Mouse (Mus musculus) forebrain, embryonic 11.5 days (tissue): ENCODE results near the gene Srpk2. TPM values are rescaled to one million over a fixed set of nuclear protein-coding genes. Genes with fewer than 3 reads are reported as not detected.
"Not testable (repeated sequence)": the region's sequence is repeated elsewhere in the genome, so short reads cannot be mapped to it uniquely, and the experiment has no call there.

Source experiments
- ATAC-seq: fragments of 200-750 bp; cut with Nextera tagmentation; replicated peaks from 2 replicates; pipeline ENCODE4 v1.8.0; 2017; ENCODE audit warnings: moderate TSS enrichment; ENCODE audit not compliant: low FRiP score
- DNase-seq: peaks from one replicate; pipeline ENCODE4 v3.0.0-alpha.2; 2017; ENCODE audit warnings: low spot score
- H3K27ac ChIP-seq: fragments of 300-500 bp; sonication (generic); 2 replicates; pipeline ENCODE4 v1.5.1; 2014; ENCODE audit warnings: low read depth, low read length
- H3K27me3 ChIP-seq: fragments of 300-500 bp; sonication (generic); 2 replicates; pipeline ENCODE4 v1.6.1; 2014; ENCODE audit warnings: mild to moderate bottlenecking, low read length, mixed read lengths; ENCODE audit not compliant: control insufficient read depth, insufficient read depth
- H3K36me3 ChIP-seq: fragments of 300-500 bp; sonication (generic); 2 replicates; pipeline ENCODE4 v1.6.1; 2014; ENCODE audit warnings: mild to moderate bottlenecking, low read length, moderate library complexity, mixed read lengths; ENCODE audit not compliant: control insufficient read depth, insufficient read depth
- H3K4me1 ChIP-seq: fragments of 300-500 bp; sonication (generic); replicated peaks from 2 replicates; pipeline ENCODE4 v1.6.1; 2014; ENCODE audit warnings: low read length, mixed read lengths; ENCODE audit not compliant: control insufficient read depth, insufficient read depth
- H3K4me2 ChIP-seq: fragments of 300-500 bp; sonication (generic); 2 replicates; pipeline ENCODE4 v1.6.1; 2014; ENCODE audit warnings: low read depth, mild to moderate bottlenecking, low read length, moderate library complexity, mixed read lengths; ENCODE audit not compliant: severe bottlenecking
- H3K4me3 ChIP-seq: fragments of 300-500 bp; sonication (generic); 2 replicates; pipeline ENCODE4 v1.5.1; 2014; ENCODE audit warnings: low read depth, low read length
- H3K9ac ChIP-seq: fragments of 300-500 bp; sonication (generic); 2 replicates; pipeline ENCODE4 v1.6.1; 2014; ENCODE audit warnings: low read length
- H3K9me3 ChIP-seq: fragments of 300-500 bp; sonication (generic); 2 replicates; pipeline ENCODE4 v1.6.1; 2016; ENCODE audit warnings: low read length, mixed read lengths; ENCODE audit not compliant: control insufficient read depth
- WGBS: fragments of 180-500 bp; shearing (Covaris S2); extraction: QIAGEN DNeasy Blood & Tissue Kit; methylation state at CpG from one replicate; pipeline ENCODE4 v1.1.7; 2014; 5-methylcytosine and 5-hydroxymethylcytosine counted together
- polyA plus RNA-seq: library from polyadenylated mRNA; unstranded; fragments of >200 nt; fragmentation: Nextera tagmentation; extraction: Ambion mirVana; gene quantifications from 2 replicates; pipeline ENCODE4 v1.2.1, GENCODE M21; 2014

Gene Srpk2
- polyA plus RNA-seq: 60.0 and 61.1 TPM in 2 replicates

- WGBS: 71% methylated on average over 1 of the region's 1 CpGs
- Histone ChIP-seq H3K4me3 (no peak within 1 kb of the TSS), H3K4me2 (no peak within 1 kb of the TSS), H3K36me3 (no peaks in the 10 kb centered on the region), H3K27me3 (no peaks in the 10 kb centered on the region), H3K9ac (no peak within 1 kb of the TSS), H3K27ac (no peak within 1 kb of the TSS), H3K9me3 (no peaks in the 10 kb centered on the region), H3K4me1 (no peaks in the 10 kb centered on the region)
- ATAC-seq: no peak
- DNase-seq: no peak
Observed at GRCm38 (mm10) chr5:23684517-23684916, at the start of gene Srpk2. Gene Srpk2, minus strand, starts transcription at chr5:23684617.

- no peaks in the 10 kb centered on the region for H3K4me1 ChIP-seq
Observed at GRCm38 (mm10) chr5:23721956-23722355, 37.5 kb upstream of the Srpk2 start.

GRCm38 (mm10) chr5:23718881-23719328 is 34.5 kb upstream of the Srpk2 start:
- Histone ChIP-seq H3K9ac (no peak overlapping the region), H3K27me3 (no peaks in the 10 kb centered on the region), H3K27ac (no peak overlapping the region), H3K4me2 (no peak overlapping the region), H3K36me3 (no peaks in the 10 kb centered on the region), H3K9me3 (no peaks in the 10 kb centered on the region), H3K4me1 (no peaks in the 10 kb centered on the region), H3K4me3 (no peak overlapping the region)
- ATAC-seq (no peak), DNase-seq (no peak)
- 87% methylated on average over 4 of the region's 4 CpGs for WGBS

More at GRCm38 (mm10) chr5:23721956-23722355, 37.5 kb upstream of the Srpk2 start:
- 96% methylated on average over 2 of the region's 2 CpGs for WGBS
- no peak for DNase-seq
- Histone ChIP-seq H3K4me3 (no peak overlapping the region), H3K27ac (no peak overlapping the region), H3K9ac (no peak overlapping the region), H3K9me3 (no peaks in the 10 kb centered on the region), H3K4me2 (no peak overlapping the region), H3K27me3 (no peaks in the 10 kb centered on the region), H3K36me3 (no peaks in the 10 kb centered on the region)
- ATAC-seq: no peak

GRCm38 (mm10) chr5:23718182-23718534 is 33.7 kb upstream of the Srpk2 start:
- Histone ChIP-seq H3K4me2 (no peak overlapping the region), H3K27me3 (no peaks in the 10 kb centered on the region), H3K36me3 (no peaks in the 10 kb centered on the region), H3K4me1 (no peaks in the 10 kb centered on the region), H3K9ac (no peak overlapping the region), H3K27ac (no peak overlapping the region), H3K9me3 (no peaks in the 10 kb centered on the region), H3K4me3 (no peak overlapping the region)
- no peak for DNase-seq
- 84% methylated on average over 1 of the region's 1 CpGs for WGBS
- ATAC-seq: no peak

- H3K36me3 ChIP-seq: no peaks in the 10 kb centered on the region
- H3K4me2 ChIP-seq: no peak overlapping the region
- ATAC-seq (no peak), DNase-seq (no peak)
- no peaks in the 10 kb centered on the region for H3K4me1 ChIP-seq
- no peaks in the 10 kb centered on the region for H3K9me3 ChIP-seq
- no peak overlapping the region for H3K4me3 ChIP-seq
- no peak overlapping the region for H3K9ac ChIP-seq
- no peaks in the 10 kb centered on the region for H3K27me3 ChIP-seq
- 79% methylated on average over 3 of the region's 3 CpGs for WGBS
- H3K27ac ChIP-seq: no peak overlapping the region
Observed at GRCm38 (mm10) chr5:23717469-23718181, 33.2 kb upstream of the Srpk2 start.

- Histone ChIP-seq H3K27ac (no peak overlapping the region), H3K4me2 (no peak overlapping the region), H3K27me3 (no peaks in the 10 kb centered on the region), H3K9me3 (peaks cover 18% of the 10 kb centered on the region; the same call in 1 of the 2 replicates), H3K4me1 (no peaks in the 10 kb centered on the region), H3K4me3 (no peak overlapping the region), H3K9ac (no peak overlapping the region; the same call in 1 of the 2 replicates), H3K36me3 (peaks cover 20% of the 10 kb centered on the region)
- WGBS: 91% methylated on average over 8 of the region's 8 CpGs
- ATAC-seq (no peak), DNase-seq (no peak)
Observed at GRCm38 (mm10) chr5:23713401-23714335, 29.3 kb upstream of the Srpk2 start.

GRCm38 (mm10) chr5:23712130-23713001 is 27.9 kb upstream of the Srpk2 start:
- H3K4me3 ChIP-seq: peak overlapping the region; percentile 75
- H3K27ac ChIP-seq: no peak overlapping the region
- 4% methylated on average over 54 of the region's 60 CpGs for WGBS
- peak overlapping the region; percentile 84 for H3K9ac ChIP-seq
- H3K27me3 ChIP-seq: no peaks in the 10 kb centered on the region
- peak; percentile 87 for DNase-seq
- H3K9me3 ChIP-seq: peaks cover 25% of the 10 kb centered on the region; the same call in 1 of the 2 replicates
- no peaks in the 10 kb centered on the region for H3K4me1 ChIP-seq
- peak; percentile 99 for ATAC-seq
- H3K36me3 ChIP-seq: peaks cover 24% of the 10 kb centered on the region
- H3K4me2 ChIP-seq: peak overlapping the region; percentile 64

GRCm38 (mm10) chr5:23711671-23712129 is 27.3 kb upstream of the Srpk2 start:
- Histone ChIP-seq H3K9ac (peak overlapping the region; percentile 84), H3K4me2 (peak overlapping the region; percentile 64), H3K4me3 (peak overlapping the region; percentile 75), H3K9me3 (peaks cover 25% of the 10 kb centered on the region; the same call in 1 of the 2 replicates), H3K36me3 (peaks cover 31% of the 10 kb centered on the region)
- ATAC-seq, H3K27me3 ChIP-seq, H3K4me1 ChIP-seq, H3K27ac ChIP-seq, DNase-seq: not testable (repeated sequence)
- 65% methylated on average over 6 of the region's 6 CpGs for WGBS
